Mouse (Mus musculus) stomach, postnatal 0 days (tissue): ENCODE data around the gene Hras. TPM values are rescaled to one million over a fixed set of nuclear protein-coding genes. Genes with fewer than 3 reads are reported as not detected.

Experiments
- ATAC-seq: fragments of 200-750 bp; cut with Nextera tagmentation; 2 replicates; pipeline ENCODE4 v1.8.0; 2017; ENCODE audit not compliant: low FRiP score, low TSS enrichment
- DNase-seq: peaks from one replicate; pipeline ENCODE4 v3.0.0-alpha.2; 2016; ENCODE audit warnings: low spot score
- H3K27ac ChIP-seq: fragments of 300-500 bp; sonication (generic); replicated peaks from 2 replicates; pipeline ENCODE4 v1.5.1; 2014; ENCODE audit warnings: mild to moderate bottlenecking, control low read depth
- H3K27me3 ChIP-seq: fragments of 300-500 bp; sonication (generic); 2 replicates; pipeline ENCODE4 v1.6.1; 2014; ENCODE audit warnings: low read length; ENCODE audit not compliant: control insufficient read depth, insufficient read depth
- H3K36me3 ChIP-seq: fragments of 300-500 bp; sonication (generic); 2 replicates; pipeline ENCODE4 v1.6.1; 2014; ENCODE audit warnings: low read length, mixed read lengths; ENCODE audit not compliant: control insufficient read depth, insufficient read depth
- H3K4me1 ChIP-seq: fragments of 300-500 bp; sonication (generic); replicated peaks from 2 replicates; pipeline ENCODE4 v1.6.1; 2014; ENCODE audit warnings: antibody characterized with exemption; ENCODE audit not compliant: control insufficient read depth, insufficient read depth
- H3K4me2 ChIP-seq: fragments of 300-500 bp; sonication (generic); replicated peaks from 2 replicates; pipeline ENCODE4 v1.6.1; 2014; ENCODE audit warnings: low read depth, mild to moderate bottlenecking, control low read depth, moderate library complexity
- H3K4me3 ChIP-seq: fragments of 300-500 bp; sonication (generic); 2 replicates; pipeline ENCODE4 v1.5.1; 2014; ENCODE audit warnings: low read depth, low read length, control low read depth
- H3K9ac ChIP-seq: fragments of 300-500 bp; sonication (generic); 2 replicates; pipeline ENCODE4 v1.6.1; 2014; ENCODE audit warnings: mild to moderate bottlenecking, low read length, control low read depth, mixed read lengths
- H3K9me3 ChIP-seq: fragments of 300-500 bp; sonication (generic); 2 replicates; pipeline ENCODE4 v1.6.1; 2016; ENCODE audit warnings: low read length; ENCODE audit not compliant: control insufficient read depth
- CTCF ChIP-seq: IDR thresholded peaks from 2 replicates; pipeline ENCODE4 v1.5.1; 2016; ENCODE audit warnings: antibody characterized with exemption, low read depth, mild to moderate bottlenecking, moderate library complexity
- EP300 ChIP-seq: optimal IDR thresholded peaks from 2 replicates; pipeline ENCODE3; 2016; ENCODE audit warnings: antibody characterized with exemption
- WGBS: fragments of 180-500 bp; shearing (Covaris S2); extraction: QIAGEN DNeasy Blood & Tissue Kit; methylation state at CpG from one replicate; pipeline ENCODE4 v1.1.7; 2014; 5-methylcytosine and 5-hydroxymethylcytosine counted together
- polyA plus RNA-seq: library from polyadenylated mRNA; unstranded; fragments of >200 nt; fragmentation: Nextera tagmentation; extraction: Ambion mirVana; gene quantifications from 2 replicates; pipeline ENCODE4 v1.2.1, GENCODE M21; 2015

Gene Hras
- polyA plus RNA-seq, 1 experiment from 2014 or later: 125 TPM

GRCm38 (mm10) chr7:141148639-141149038 lies 45.2 kb downstream of the Hras start:
- no peak overlapping the region for H3K4me2 ChIP-seq
- no peak for TF ChIP-seq CTCF
- TF ChIP-seq EP300: no peak
- WGBS: 62% methylated on average over 4 of the region's 4 CpGs
- H3K36me3 ChIP-seq: peaks cover 4% of the 10 kb centered on the region; the same call in 1 of the 2 replicates
- H3K4me3 ChIP-seq: no peak overlapping the region
- H3K9me3 ChIP-seq: no peaks in the 10 kb centered on the region
- no peaks in the 10 kb centered on the region for H3K27me3 ChIP-seq
- no peak overlapping the region for H3K9ac ChIP-seq
- no peak overlapping the region for H3K27ac ChIP-seq
- ATAC-seq (peak; percentile 66), DNase-seq (peak; percentile 37)
- H3K4me1 ChIP-seq: no peaks in the 10 kb centered on the region

- Histone ChIP-seq H3K4me2 (no peak overlapping the region), H3K27me3 (no peaks in the 10 kb centered on the region), H3K9ac (no peak overlapping the region), H3K4me3 (no peak overlapping the region), H3K9me3 (no peaks in the 10 kb centered on the region), H3K36me3 (no peaks in the 10 kb centered on the region; the same call in 1 of the 2 replicates), H3K4me1 (no peaks in the 10 kb centered on the region), H3K27ac (no peak overlapping the region)
- 83% methylated on average over 6 of the region's 6 CpGs for WGBS
- no peak for TF ChIP-seq EP300
- no peak for TF ChIP-seq CTCF
- ATAC-seq: no peak
- no peak for DNase-seq
Measured at GRCm38 (mm10) chr7:141147044-141147443, 46.8 kb downstream of the Hras start.

GRCm38 (mm10) chr7:141146043-141146595 lies 47.7 kb downstream of the Hras start:
- DNase-seq (no peak), ATAC-seq (no peak)
- no peak overlapping the region for H3K4me3 ChIP-seq
- no peaks in the 10 kb centered on the region for H3K4me1 ChIP-seq
- H3K27me3 ChIP-seq: no peaks in the 10 kb centered on the region
- H3K27ac ChIP-seq: no peak overlapping the region
- WGBS: 89% methylated on average over 12 of the region's 12 CpGs
- no peak overlapping the region for H3K4me2 ChIP-seq
- H3K9me3 ChIP-seq: no peaks in the 10 kb centered on the region
- H3K36me3 ChIP-seq: no peaks in the 10 kb centered on the region
- no peak overlapping the region for H3K9ac ChIP-seq
- no peak for TF ChIP-seq CTCF
- TF ChIP-seq EP300: no peak

- ATAC-seq (no peak), DNase-seq (no peak)
- Histone ChIP-seq H3K27me3 (no peaks in the 10 kb centered on the region), H3K4me3 (no peak overlapping the region), H3K4me2 (no peak overlapping the region), H3K9me3 (no peaks in the 10 kb centered on the region), H3K36me3 (no peaks in the 10 kb centered on the region), H3K9ac (no peak overlapping the region), H3K4me1 (no peaks in the 10 kb centered on the region), H3K27ac (no peak overlapping the region)
- WGBS: 60% methylated on average over 1 of the region's 1 CpGs
- TF ChIP-seq EP300 (no peak), CTCF (no peak)
Measured at GRCm38 (mm10) chr7:141145403-141145802, 48.4 kb downstream of the Hras start.

- TF ChIP-seq EP300 (no peak), CTCF (no peak)
- DNase-seq (no peak), ATAC-seq (no peak)
- H3K27ac ChIP-seq: no peak overlapping the region
- no peaks in the 10 kb centered on the region for H3K9me3 ChIP-seq
- H3K4me3 ChIP-seq: no peak overlapping the region
- no peak overlapping the region for H3K4me2 ChIP-seq
- no peaks in the 10 kb centered on the region for H3K36me3 ChIP-seq
- WGBS: 84% methylated on average over 3 of the region's 3 CpGs
- H3K27me3 ChIP-seq: no peaks in the 10 kb centered on the region
- no peak overlapping the region for H3K9ac ChIP-seq
- H3K4me1 ChIP-seq: no peaks in the 10 kb centered on the region
Measured at GRCm38 (mm10) chr7:141144650-141145049, 49.2 kb downstream of the Hras start.

- Histone ChIP-seq H3K4me3 (no peak overlapping the region), H3K27ac (no peak overlapping the region), H3K9me3 (no peaks in the 10 kb centered on the region), H3K27me3 (no peaks in the 10 kb centered on the region), H3K4me2 (no peak overlapping the region), H3K4me1 (no peaks in the 10 kb centered on the region), H3K36me3 (peaks cover 3% of the 10 kb centered on the region; the same call in 1 of the 2 replicates), H3K9ac (no peak overlapping the region)
- TF ChIP-seq CTCF (no peak), EP300 (no peak)
- 44% methylated on average over 2 of the region's 2 CpGs for WGBS
- no peak for ATAC-seq
- no peak for DNase-seq
Measured at GRCm38 (mm10) chr7:141143861-141144260, 49.9 kb downstream of the Hras start.
